Mouse (Mus musculus): ENCODE measurements at regions not wholly inside any gene's neighbourhood (a gene's known extent, or its start where the extent isn't known, plus 50 kb on each side); places are given as distances from the start of the nearest gene placed in this dataset.
"Not testable (repeated sequence)": the region's sequence is repeated elsewhere in the genome, so short reads cannot be mapped to it uniquely, and the experiment has no call there.

DNA sequence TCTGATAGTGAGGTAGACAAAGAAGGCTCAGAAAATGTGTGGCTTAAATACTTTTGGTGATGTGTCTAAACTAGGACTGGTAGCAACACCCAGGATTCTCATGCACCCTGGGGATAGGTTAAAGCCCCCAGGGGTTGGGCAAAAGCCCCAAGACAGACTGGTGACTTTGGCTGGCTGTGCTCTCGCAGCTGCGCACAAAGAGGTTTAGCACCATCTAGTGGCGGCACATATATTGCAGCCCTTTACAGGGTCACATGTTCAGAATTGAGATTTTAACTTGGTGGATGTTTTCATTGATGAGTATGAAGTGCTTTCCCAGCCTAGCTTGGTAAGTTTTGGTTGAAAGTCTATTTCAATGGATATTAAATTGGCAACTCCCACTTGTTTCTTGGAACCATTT is 167.3 kb downstream of the Gm44 start:
- DNase-seq (ENCODE audit: low spot score), result peak; percentile 3
- not testable (repeated sequence) for H3K9me3 ChIP-seq; H3K4me1 ChIP-seq (replicated peaks); H3K4me3 ChIP-seq; H3K27ac ChIP-seq; H3K27me3 ChIP-seq (ENCODE audit: insufficient read depth, poor library complexity, severe bottlenecking); H3K36me3 ChIP-seq
- 44% methylated on average over 3 of the region's 3 CpGs for WGBS

DNA sequence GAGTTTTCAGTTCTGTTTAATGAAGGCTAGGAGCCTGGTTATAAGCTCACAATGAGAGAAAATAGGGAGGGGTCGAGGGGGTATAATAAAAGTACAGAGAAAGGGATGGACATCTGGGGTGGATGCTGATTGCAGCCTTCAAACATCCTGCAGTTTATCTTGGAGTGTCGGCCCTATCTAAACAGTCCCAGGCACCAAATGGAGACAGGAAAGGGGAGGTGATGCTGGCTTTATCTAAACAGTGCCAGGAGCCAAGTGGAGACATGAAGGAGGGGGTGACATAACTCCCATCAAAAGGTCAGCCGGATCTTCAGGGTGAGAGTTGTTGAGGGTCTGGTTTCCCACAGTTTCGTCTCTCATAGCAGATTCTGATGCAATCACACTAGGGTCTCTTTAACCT is 193.2 kb downstream of the Gm44 start:
- not testable (repeated sequence) for H3K9me3 ChIP-seq; H3K4me1 ChIP-seq (replicated peaks); H3K27me3 ChIP-seq (ENCODE audit: insufficient read depth, poor library complexity, severe bottlenecking); H3K27ac ChIP-seq; H3K36me3 ChIP-seq; H3K4me3 ChIP-seq; DNase-seq (ENCODE audit: low spot score)
- 66% methylated on average over 4 of the region's 4 CpGs for WGBS

All from hindbrain, embryonic 10.5 days (tissue).